Mouse (Mus musculus) hindbrain, embryonic 13.5 days (tissue): ENCODE results near the gene Cblb. TPM values are rescaled to one million over a fixed set of nuclear protein-coding genes. Genes with fewer than 3 reads are reported as not detected.

Source experiments
- ATAC-seq: fragments of 200-750 bp; cut with Nextera tagmentation; 2 replicates; pipeline ENCODE4 v1.8.0; 2017; ENCODE audit warnings: moderate TSS enrichment; ENCODE audit not compliant: low FRiP score
- H3K27ac ChIP-seq: fragments of 300-500 bp; sonication (generic); 2 replicates; pipeline ENCODE4 v1.5.1; 2015; ENCODE audit warnings: inconsistent platforms, mild to moderate bottlenecking, moderate library complexity
- H3K27me3 ChIP-seq: fragments of 300-500 bp; sonication (generic); 2 replicates; pipeline ENCODE4 v1.6.1; 2015; ENCODE audit warnings: mild to moderate bottlenecking, inconsistent platforms
- H3K36me3 ChIP-seq: fragments of 300-500 bp; sonication (generic); 2 replicates; pipeline ENCODE4 v1.6.1; 2015; ENCODE audit warnings: mild to moderate bottlenecking, inconsistent platforms
- H3K4me1 ChIP-seq: fragments of 300-500 bp; sonication (generic); replicated peaks from 2 replicates; pipeline ENCODE4 v1.6.1; 2015; ENCODE audit warnings: inconsistent platforms
- H3K4me2 ChIP-seq: fragments of 300-500 bp; sonication (generic); 2 replicates; pipeline ENCODE4 v1.6.1; 2015; ENCODE audit warnings: inconsistent platforms, mild to moderate bottlenecking, moderate library complexity
- H3K4me3 ChIP-seq: fragments of 300-500 bp; sonication (generic); 2 replicates; pipeline ENCODE4 v1.5.1; 2015; ENCODE audit warnings: mild to moderate bottlenecking, inconsistent platforms
- H3K9ac ChIP-seq: fragments of 300-500 bp; sonication (generic); 2 replicates; pipeline ENCODE4 v1.6.1; 2015; ENCODE audit warnings: mild to moderate bottlenecking, inconsistent platforms
- H3K9me3 ChIP-seq: fragments of 300-500 bp; sonication (generic); 2 replicates; pipeline ENCODE4 v1.6.1; 2016; ENCODE audit warnings: inconsistent platforms
- WGBS: fragments of 180-500 bp; shearing (Covaris S2); methylation state at CpG from one replicate; pipeline ENCODE4 v1.1.7; 2015; 5-methylcytosine and 5-hydroxymethylcytosine counted together
- polyA plus RNA-seq: library from polyadenylated mRNA; unstranded; fragments of >200 nt; fragmentation: Nextera tagmentation; extraction: Ambion mirVana; gene quantifications from 2 replicates; pipeline ENCODE4 v1.2.1, GENCODE M21; 2015

The Cblb gene
- polyA plus RNA-seq, 1 experiment from 2014 or later: 21.5 TPM

DNA sequence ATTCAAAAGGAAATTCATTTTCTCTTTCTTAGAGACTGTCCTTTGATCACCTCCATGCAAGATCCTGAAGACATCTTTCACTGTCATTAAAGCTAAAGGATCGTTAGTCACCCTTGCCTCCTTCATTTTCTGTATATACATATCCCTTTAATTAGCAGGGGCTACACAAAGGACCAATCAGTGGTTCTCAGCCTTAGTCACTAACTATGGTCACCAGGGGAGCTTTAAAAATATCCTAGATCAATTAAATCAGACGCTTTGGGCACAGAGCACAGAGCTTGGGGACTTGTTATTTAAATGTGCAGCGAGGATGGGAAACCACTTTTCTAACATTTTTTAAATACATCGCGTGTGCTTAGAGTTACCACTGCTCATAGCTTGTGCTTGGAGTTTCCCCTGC is 7.6 kb upstream of the Cblb start:
- ATAC-seq: no peak
- H3K27me3 ChIP-seq: no peaks in the 10 kb centered on the region
- no peak overlapping the region for H3K27ac ChIP-seq
- H3K9me3 ChIP-seq: no peaks in the 10 kb centered on the region
- H3K4me2 ChIP-seq: no peak overlapping the region
- H3K4me3 ChIP-seq: no peak overlapping the region
- no peaks in the 10 kb centered on the region for H3K36me3 ChIP-seq
- no peak overlapping the region for H3K9ac ChIP-seq
- 56% methylated on average over 5 of the region's 5 CpGs for WGBS
- H3K4me1 ChIP-seq: no peaks in the 10 kb centered on the region

- Histone ChIP-seq H3K27ac (no peak overlapping the region), H3K4me2 (no peak overlapping the region), H3K4me1 (peaks cover 8% of the 10 kb centered on the region), H3K9me3 (no peaks in the 10 kb centered on the region), H3K4me3 (no peak overlapping the region), H3K9ac (no peak overlapping the region), H3K36me3 (no peaks in the 10 kb centered on the region), H3K27me3 (no peaks in the 10 kb centered on the region)
- WGBS: 90% methylated on average over 4 of the region's 4 CpGs
- no peak for ATAC-seq
These were observed 3.7 kb upstream of the Cblb start for GRCm38 (mm10) chr16:52027326-52027725.

DNA sequence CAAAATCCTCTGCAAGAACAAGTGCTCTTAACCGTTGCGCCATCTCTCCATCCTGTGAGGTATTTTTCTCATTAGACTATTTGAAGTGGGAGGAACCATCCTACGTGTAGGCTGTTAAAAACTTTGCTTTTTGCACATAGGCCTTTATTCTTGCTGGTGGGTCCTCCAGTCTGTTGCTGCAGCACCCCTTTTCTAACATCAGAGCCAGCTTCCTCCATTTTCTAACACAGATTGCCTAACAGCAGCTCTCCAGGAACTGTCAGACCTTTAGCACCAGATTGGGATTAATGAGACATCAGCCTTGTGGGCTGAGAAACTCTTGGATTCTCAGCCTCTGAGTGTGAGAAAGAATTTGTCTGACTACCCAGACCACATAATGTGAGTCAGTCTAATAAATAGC is 2.0 kb upstream of the Cblb start:
- Histone ChIP-seq H3K4me3 (no peak overlapping the region), H3K36me3 (peaks cover 2% of the 10 kb centered on the region; the same call in 1 of the 2 replicates), H3K4me1 (peaks cover 21% of the 10 kb centered on the region), H3K27ac (no peak overlapping the region), H3K4me2 (no peak overlapping the region), H3K9ac (no peak overlapping the region), H3K9me3 (no peaks in the 10 kb centered on the region), H3K27me3 (no peaks in the 10 kb centered on the region)
- no peak for ATAC-seq
- WGBS: 86% methylated on average over 3 of the region's 3 CpGs

DNA sequence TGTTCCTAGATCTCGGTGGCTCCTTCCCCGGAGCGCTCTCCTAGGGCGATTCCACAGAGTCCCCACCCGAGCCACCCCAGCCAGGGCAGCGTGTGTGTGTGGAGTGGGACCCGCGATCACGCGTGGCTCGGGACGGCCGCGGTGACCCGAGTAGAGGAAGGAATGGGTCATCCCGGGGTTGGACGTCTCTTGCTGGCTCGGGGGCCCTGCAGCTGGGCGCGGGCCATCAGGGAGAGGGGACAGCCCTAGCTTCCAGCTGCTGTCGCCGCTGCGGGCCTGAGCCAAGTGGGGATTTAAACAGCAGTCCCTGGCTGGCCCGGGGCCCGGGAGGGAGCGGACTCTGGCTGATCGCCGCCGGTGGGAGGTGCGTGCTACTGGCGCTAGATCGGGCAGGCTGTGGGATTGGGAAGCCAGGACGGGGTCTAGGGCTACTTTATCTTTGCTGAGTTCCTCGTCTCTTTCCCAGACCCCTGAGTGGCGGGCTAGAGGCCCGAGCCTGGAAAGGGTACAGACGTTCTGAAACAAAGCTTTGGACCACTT is 757 bp downstream of the Cblb start:
- peak overlapping the region; percentile 68 for H3K4me2 ChIP-seq
- 0% methylated on average over 37 of the region's 37 CpGs for WGBS
- ATAC-seq: peak; percentile 82

GRCm38 (mm10) chr16:52032376-52033330 is 1.6 kb downstream of the Cblb start:
- no peak for ATAC-seq
- peak overlapping the region; percentile 95 for H3K9ac ChIP-seq
- 12% methylated on average over 29 of the region's 29 CpGs for WGBS
- no peaks in the 10 kb centered on the region for H3K27me3 ChIP-seq
- peaks cover 54% of the 10 kb centered on the region for H3K4me1 ChIP-seq
- H3K9me3 ChIP-seq: no peaks in the 10 kb centered on the region
- peak overlapping the region; percentile 95 for H3K4me3 ChIP-seq
- peak overlapping the region; percentile 68 for H3K4me2 ChIP-seq
- H3K36me3 ChIP-seq: peaks cover 15% of the 10 kb centered on the region
- H3K27ac ChIP-seq: peak overlapping the region; percentile 98

More for the DNA sequence above, 757 bp downstream of the Cblb start:
- Histone ChIP-seq H3K27me3 (no peaks in the 10 kb centered on the region), H3K4me1 (peaks cover 49% of the 10 kb centered on the region), H3K9me3 (no peaks in the 10 kb centered on the region), H3K27ac (peak overlapping the region; percentile 98), H3K9ac (peak overlapping the region; percentile 95), H3K4me3 (peak overlapping the region; percentile 95), H3K36me3 (peaks cover 15% of the 10 kb centered on the region)

DNA sequence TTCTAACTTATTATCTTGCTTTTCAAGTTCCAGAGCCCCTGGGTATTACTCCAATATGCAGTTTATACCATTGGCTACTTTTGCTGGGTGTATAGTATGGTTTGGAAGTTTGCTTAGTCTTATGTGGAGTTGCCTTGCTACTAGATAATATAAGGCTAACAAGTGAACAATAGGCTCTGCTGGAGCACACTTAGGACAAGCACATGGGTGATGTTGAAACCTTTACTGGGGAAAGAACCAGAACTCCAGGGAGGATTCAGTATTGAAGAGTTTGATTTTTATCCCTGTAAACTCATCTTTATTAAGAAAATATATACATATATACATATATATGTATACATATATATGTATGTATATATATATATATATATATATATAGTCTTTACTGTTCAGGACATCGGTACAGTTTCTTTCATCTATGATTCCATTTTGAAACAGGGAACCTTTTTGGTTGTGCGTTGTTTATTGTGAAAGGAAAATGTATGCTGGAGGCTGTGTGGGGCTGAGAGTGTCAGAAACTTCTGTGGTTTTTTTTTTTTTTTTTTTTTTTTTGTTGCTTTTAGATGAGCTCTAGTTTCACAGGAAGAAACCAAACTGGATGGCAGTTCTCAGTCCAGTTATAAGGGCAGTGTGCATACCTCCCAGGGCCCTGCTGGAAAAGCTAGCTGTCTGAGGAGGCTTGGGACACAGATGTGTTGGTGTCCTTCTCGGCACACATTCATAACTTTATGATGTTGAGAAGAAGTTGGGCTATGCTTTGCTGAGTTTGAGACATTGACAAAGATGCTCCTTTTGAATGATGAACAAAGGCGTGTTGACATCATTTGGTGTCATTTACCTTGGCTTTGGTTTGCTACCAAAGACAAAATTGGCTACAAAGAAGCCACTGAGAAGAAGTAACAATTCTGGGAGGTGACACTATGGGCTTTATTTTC is 2.6 kb downstream of the Cblb start:
- H3K36me3 ChIP-seq: peaks cover 15% of the 10 kb centered on the region
- peak overlapping the region; percentile 95 for H3K4me3 ChIP-seq
- no peaks in the 10 kb centered on the region for H3K27me3 ChIP-seq
- peaks cover 60% of the 10 kb centered on the region for H3K4me1 ChIP-seq
- ATAC-seq: no peak
- no peaks in the 10 kb centered on the region for H3K9me3 ChIP-seq
- WGBS: 94% methylated on average over 4 of the region's 4 CpGs
- peak overlapping the region; percentile 95 for H3K9ac ChIP-seq
- peak overlapping the region; percentile 68 for H3K4me2 ChIP-seq
- no peak overlapping the region for H3K27ac ChIP-seq

DNA sequence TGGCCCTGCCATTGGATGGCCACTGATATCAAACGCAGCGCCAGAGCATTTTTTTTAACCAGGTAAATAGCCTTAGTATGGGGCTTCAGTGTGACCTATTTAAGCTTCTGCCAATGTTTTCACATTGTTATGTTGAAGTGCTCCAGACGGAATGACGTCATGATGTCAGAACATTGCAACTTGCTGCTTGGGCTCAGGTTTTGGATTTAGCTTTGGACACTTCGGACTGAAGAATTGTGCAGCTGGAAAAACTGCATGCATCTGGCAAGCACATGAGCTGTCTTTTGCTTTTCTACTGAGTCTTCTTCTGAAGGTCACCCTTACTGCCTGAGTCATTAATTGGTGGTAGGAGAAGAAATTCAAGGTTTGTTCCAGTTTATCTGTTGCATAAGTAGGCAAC is 3.3 kb downstream of the Cblb start:
- ATAC-seq: no peak
- Histone ChIP-seq H3K9me3 (no peaks in the 10 kb centered on the region), H3K4me1 (peaks cover 66% of the 10 kb centered on the region), H3K9ac (no peak overlapping the region), H3K27me3 (no peaks in the 10 kb centered on the region), H3K36me3 (peaks cover 15% of the 10 kb centered on the region), H3K27ac (no peak overlapping the region), H3K4me2 (peak overlapping the region; percentile 68), H3K4me3 (peak overlapping the region; percentile 95)
- WGBS: 87% methylated on average over 5 of the region's 5 CpGs

DNA sequence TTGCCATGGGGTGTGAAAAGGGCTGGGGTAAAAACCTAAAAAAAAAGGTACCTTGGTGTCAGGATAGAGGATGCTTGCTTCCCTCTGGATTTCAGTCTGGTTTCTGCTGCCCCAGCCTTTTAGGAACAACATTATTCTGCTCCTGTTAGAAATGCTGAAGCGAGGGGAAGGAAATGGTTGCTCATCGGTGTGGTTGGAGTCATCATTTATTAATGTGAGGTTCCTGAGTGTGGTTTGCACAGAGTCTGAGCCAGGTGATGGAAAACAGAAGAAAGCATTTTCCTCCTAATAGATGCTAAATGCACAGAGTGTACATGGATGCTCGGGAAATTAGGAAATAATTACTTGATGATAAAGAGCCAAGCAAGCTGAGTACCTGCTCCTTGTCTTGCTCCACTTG is 5.3 kb downstream of the Cblb start:
- H3K27ac ChIP-seq: no peak overlapping the region
- no peak overlapping the region for H3K9ac ChIP-seq
- H3K4me1 ChIP-seq: peaks cover 65% of the 10 kb centered on the region
- H3K4me2 ChIP-seq: peak overlapping the region; percentile 68
- 66% methylated on average over 3 of the region's 3 CpGs for WGBS
- H3K36me3 ChIP-seq: peaks cover 15% of the 10 kb centered on the region
- no peaks in the 10 kb centered on the region for H3K27me3 ChIP-seq
- H3K9me3 ChIP-seq: no peaks in the 10 kb centered on the region
- no peak for ATAC-seq
- H3K4me3 ChIP-seq: 0 out of 2 replicates have a peak overlapping the region, but pooled peaks have one; percentile 2

DNA sequence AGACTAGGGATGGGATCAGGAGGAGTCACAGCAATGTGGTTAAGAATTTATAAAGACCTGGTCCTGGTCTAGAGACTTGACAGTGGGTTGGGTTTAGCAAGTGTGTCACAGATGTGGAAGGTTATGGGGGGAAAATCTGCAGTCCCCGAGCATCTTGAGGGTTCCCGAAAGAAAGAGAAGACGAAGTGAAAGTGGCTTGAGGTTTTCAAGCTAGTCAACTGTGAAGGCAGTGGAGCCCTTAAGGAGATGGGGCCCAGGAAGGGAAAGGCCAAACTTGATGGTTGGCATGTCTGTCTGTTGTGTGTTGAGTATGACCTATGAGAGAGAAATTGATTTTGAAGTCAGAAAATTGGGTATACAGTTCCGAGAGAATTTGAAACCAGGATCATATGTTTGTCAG is 7.3 kb downstream of the Cblb start:
- peaks cover 66% of the 10 kb centered on the region for H3K4me1 ChIP-seq
- no peak for ATAC-seq
- WGBS: 97% methylated on average over 4 of the region's 4 CpGs

GRCm38 (mm10) chr16:52038821-52039220 is 7.8 kb downstream of the Cblb start:
- H3K36me3 ChIP-seq: peaks cover 15% of the 10 kb centered on the region
- no peaks in the 10 kb centered on the region for H3K9me3 ChIP-seq
- WGBS: 87% methylated on average over 2 of the region's 2 CpGs
- H3K27ac ChIP-seq: no peak overlapping the region
- no peak overlapping the region for H3K4me3 ChIP-seq
- peaks cover 64% of the 10 kb centered on the region for H3K4me1 ChIP-seq
- ATAC-seq: no peak
- H3K4me2 ChIP-seq: no peak overlapping the region
- no peak overlapping the region for H3K9ac ChIP-seq
- H3K27me3 ChIP-seq: no peaks in the 10 kb centered on the region

More for the DNA sequence above, 7.3 kb downstream of the Cblb start:
- Histone ChIP-seq H3K27me3 (no peaks in the 10 kb centered on the region), H3K27ac (no peak overlapping the region), H3K4me2 (no peak overlapping the region), H3K9ac (no peak overlapping the region), H3K36me3 (peaks cover 15% of the 10 kb centered on the region), H3K9me3 (no peaks in the 10 kb centered on the region), H3K4me3 (no peak overlapping the region)

DNA sequence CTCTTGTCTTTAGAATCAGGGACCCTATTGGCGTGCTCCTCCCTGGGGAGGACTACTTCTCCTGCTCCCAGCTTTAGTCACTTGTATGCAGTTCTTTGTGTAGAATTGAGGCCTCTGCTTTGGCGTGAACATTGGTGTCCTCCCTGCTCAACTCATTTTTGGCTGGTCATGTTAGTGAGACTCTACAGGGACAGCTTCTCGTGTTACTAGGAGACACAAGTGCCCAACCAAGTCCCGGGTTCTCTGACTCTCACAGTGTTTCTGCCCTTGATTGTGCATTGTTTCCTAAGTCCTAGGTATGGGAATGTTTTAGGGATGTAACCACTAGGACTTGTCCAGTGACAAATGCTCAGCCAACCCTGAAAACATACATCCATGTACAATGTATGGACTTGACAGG is 9.9 kb downstream of the Cblb start:
- ATAC-seq: no peak
- Histone ChIP-seq H3K27me3 (no peaks in the 10 kb centered on the region), H3K4me3 (no peak overlapping the region), H3K36me3 (no peaks in the 10 kb centered on the region), H3K9ac (no peak overlapping the region), H3K4me2 (no peak overlapping the region), H3K27ac (no peak overlapping the region), H3K9me3 (no peaks in the 10 kb centered on the region), H3K4me1 (peaks cover 44% of the 10 kb centered on the region)
- 82% methylated on average over 4 of the region's 4 CpGs for WGBS
